Mouse (Mus musculus) small intestine, adult 2 months (tissue): ENCODE data around the gene Asphd1.

Experiments
- CTCF ChIP-seq: fragments of 200-500 bp; IDR thresholded peaks from 2 replicates; pipeline ENCODE4 v1.5.1; 2012; ENCODE audit warnings: low read depth, mild to moderate bottlenecking, control low read depth, inconsistent platforms, low read length, moderate library complexity, mixed read lengths; ENCODE audit not compliant: insufficient replicate concordance, insufficient read length; ENCODE audit errors: extremely low read depth
- POLR2A ChIP-seq: fragments of 200-500 bp; IDR thresholded peaks from 2 replicates; pipeline ENCODE4 v1.6.1; 2012; ENCODE audit warnings: low read depth, mild to moderate bottlenecking, control low read depth, inconsistent platforms, low read length, moderate library complexity

DNA sequence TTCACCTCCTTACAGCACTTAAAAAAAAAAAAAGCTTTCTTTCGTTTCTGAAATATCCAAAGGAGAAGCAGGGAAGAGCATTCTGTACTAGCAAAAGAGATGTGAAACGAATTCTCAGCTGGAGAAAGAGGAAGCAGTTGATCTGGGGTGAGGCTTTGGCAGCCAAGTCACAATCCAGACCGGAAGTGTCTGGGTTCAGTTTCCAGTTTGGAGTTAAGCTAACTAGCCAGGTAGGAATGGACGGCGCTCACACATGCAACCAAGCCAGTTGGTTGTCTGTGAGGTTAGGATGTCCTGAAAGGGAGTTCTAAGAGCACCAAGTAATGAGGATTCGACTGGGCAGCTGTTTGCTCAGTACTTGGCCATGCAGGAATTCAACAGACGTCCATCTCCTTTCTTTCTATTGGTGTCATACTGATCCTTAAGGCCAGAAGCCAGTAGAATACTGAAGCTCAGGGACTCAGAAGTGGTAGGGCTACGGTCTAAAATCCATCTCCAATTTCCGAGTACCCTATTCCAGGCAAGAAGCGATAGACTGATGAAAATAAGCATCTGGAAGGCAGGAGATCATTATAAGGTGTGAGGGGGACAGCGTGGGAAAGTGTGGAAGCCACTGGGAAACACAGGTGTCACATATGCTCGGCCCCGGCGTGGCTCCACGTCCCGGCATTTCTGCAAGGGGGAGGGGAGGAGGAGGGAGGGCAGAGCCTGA, 51.8 kb downstream of the Asphd1 start:
- TF ChIP-seq CTCF, result no peak
- TF ChIP-seq POLR2A, result no peak
